Mouse (Mus musculus) liver, embryonic 14.5 days (tissue): ENCODE measurements around the gene S100z.

Source experiments
- CTCF ChIP-seq: IDR thresholded peaks from 2 replicates; pipeline ENCODE4 v1.5.1; 2016; ENCODE audit warnings: antibody characterized with exemption, low read depth, control low read depth
- EP300 ChIP-seq: IDR thresholded peaks from 2 replicates; pipeline ENCODE4 v1.6.1; 2016; ENCODE audit warnings: antibody characterized with exemption, low read depth

- TF ChIP-seq EP300 (no peak), CTCF (no peak)
Observed at GRCm38 (mm10) chr13:95451529-95451928, 27.0 kb downstream of the S100z start.
